Mouse (Mus musculus) kidney, adult 2 months (tissue): ENCODE results near the gene Tnrc6a.
A peak's percentile ranks its signal among the peaks of the same experiment; 100 is the strongest.

Experiments used
- CTCF ChIP-seq: fragments of 200-500 bp; conservative IDR thresholded peaks from 2 replicates; pipeline ENCODE4 v1.5.1; 2011; ENCODE audit warnings: low read depth, mild to moderate bottlenecking, control low read depth, low read length, moderate library complexity, mixed read lengths; ENCODE audit not compliant: insufficient read depth, insufficient read length
- POLR2A ChIP-seq: fragments of 200-500 bp; IDR thresholded peaks from one replicate; pipeline ENCODE4 v1.6.1; 2011; ENCODE audit warnings: low read depth, low read length, control low read depth

- TF ChIP-seq CTCF = 0 out of 2 replicates have a peak, but pooled peaks have one; percentile 10
- no peak for TF ChIP-seq POLR2A
Measured at GRCm38 (mm10) chr7:123198695-123199094, 75.0 kb downstream of the Tnrc6a start.
